Mouse (Mus musculus) duodenum, adult 2 months (tissue): Measurements from ENCODE around the gene Glg1. TPM values are rescaled to one million over a fixed set of nuclear protein-coding genes. Genes with fewer than 3 reads are reported as not detected.

Source experiments
- polyA plus RNA-seq: library from polyadenylated mRNA; depleted of rRNA; stranded (reverse); fragments of >200 nt; gene quantifications from 2 replicates; pipeline ENCODE4 v1.2.3, GENCODE M21; 2012; ENCODE audit warnings: low replicate concordance; rRNA removed

Glg1 gene
- polyA plus RNA-seq = 13.3 and 14.2 TPM in 2 replicates

GRCm38 (mm10) chr8:111258631-111259407, at the start of gene Glg1:
Gene Glg1, minus strand, starts transcription at chr8:111259216.

GRCm38 (mm10) chr8:111299821-111300568, 41.0 kb upstream of the Glg1 start, which contains the start of gene Rfwd3:
Gene Rfwd3, minus strand, starts transcription at chr8:111300222.

Other genes with a start within 250 kb of the Glg1 start
- gene Ddx19b, start 227.5 kb downstream of the Glg1 start, polyA plus RNA-seq = 0.46 and 1.3 TPM in 2 replicates
- 14.0 and 14.7 TPM in 2 replicates for gene Aars, start 226.1 kb downstream of the Glg1 start, polyA plus RNA-seq
- 17.3 and 43.6 TPM in 2 replicates for gene Exosc6, start 202.9 kb downstream of the Glg1 start, polyA plus RNA-seq
- not detected in 2 replicates for gene Clec18a, start 166.8 kb downstream of the Glg1 start, polyA plus RNA-seq
- 0.72 and 5.9 TPM in 2 replicates for gene Pdpr, start 164.6 kb downstream of the Glg1 start, polyA plus RNA-seq
- gene Rfwd3, start 41.0 kb upstream of the Glg1 start, polyA plus RNA-seq = 3.4 and 4.2 TPM in 2 replicates
- 0.27 and 1.1 TPM in 2 replicates for gene Mlkl, start 79.0 kb upstream of the Glg1 start, polyA plus RNA-seq
- 0.05 and 2.0 TPM in 2 replicates for gene Fa2h, start 134.6 kb upstream of the Glg1 start, polyA plus RNA-seq